Mouse (Mus musculus) gastrocnemius, postnatal 4 days (tissue): ENCODE data around the gene Tmem201. TPM values are rescaled to one million over a fixed set of nuclear protein-coding genes. Genes with fewer than 3 reads are reported as not detected.
"Not testable (repeated sequence)": the region's sequence is repeated elsewhere in the genome, so short reads cannot be mapped to it uniquely, and the experiment has no call there.

Experiments used
- DNase-seq, 2 experiments: peaks; one replicate each; pipeline ENCODE4 v3.0.0; 2021 to 2022; ENCODE audit warnings: low spot score in 2 of 2, mixed read lengths in 2 of 2
- total RNA-seq, 2 experiments: library from RNA; stranded (reverse); gene quantifications; 2 replicates each; pipeline ENCODE4 v1.2.3; 2021

Gene Tmem201
- total RNA-seq, 2 experiments from 2014 or later: 60.5 to 67.7 TPM

GRCm38 (mm10) chr4:149749663-149750015 is 11.8 kb upstream of the Tmem201 start:
- not testable (repeated sequence) for DNase-seq

GRCm38 (mm10) chr4:149749003-149749662 is 11.3 kb upstream of the Tmem201 start:
- no peak for DNase-seq

GRCm38 (mm10) chr4:149744119-149744518 is 6.3 kb upstream of the Tmem201 start:
- no peak for DNase-seq

GRCm38 (mm10) chr4:149742011-149742530 is 4.2 kb upstream of the Tmem201 start:
- no peak for DNase-seq

- no peak for DNase-seq
Measured at GRCm38 (mm10) chr4:149740301-149740700, 2.5 kb upstream of the Tmem201 start.

- no peak for DNase-seq
Measured at GRCm38 (mm10) chr4:149739478-149739877, 1.6 kb upstream of the Tmem201 start.

- peak in 1 of 2 experiments; percentile 65 for DNase-seq
Measured at GRCm38 (mm10) chr4:149736581-149736980, 1.3 kb downstream of the Tmem201 start.

- DNase-seq: no peak
Measured at GRCm38 (mm10) chr4:149735624-149736250, 2.1 kb downstream of the Tmem201 start.

- no peak for DNase-seq
Measured at GRCm38 (mm10) chr4:149734730-149735475, 2.9 kb downstream of the Tmem201 start.

- no peak for DNase-seq
Measured at GRCm38 (mm10) chr4:149734246-149734645, 3.6 kb downstream of the Tmem201 start.

- DNase-seq: no peak
Measured at GRCm38 (mm10) chr4:149733748-149734147, 4.1 kb downstream of the Tmem201 start.

- no peak for DNase-seq
Measured at GRCm38 (mm10) chr4:149732800-149733199, 5.0 kb downstream of the Tmem201 start.

- no peak for DNase-seq
Measured at GRCm38 (mm10) chr4:149732313-149732712, 5.5 kb downstream of the Tmem201 start.

GRCm38 (mm10) chr4:149730827-149731226 is 7.0 kb downstream of the Tmem201 start:
- DNase-seq: no peak

- DNase-seq: no peak
Measured at GRCm38 (mm10) chr4:149728810-149729209, 9.0 kb downstream of the Tmem201 start.

GRCm38 (mm10) chr4:149727636-149728035 is 10.2 kb downstream of the Tmem201 start:
- no peak for DNase-seq

GRCm38 (mm10) chr4:149725661-149726350 is 12.0 kb downstream of the Tmem201 start:
- DNase-seq: peak; percentile 67 to 86

GRCm38 (mm10) chr4:149724916-149725470 is 12.9 kb downstream of the Tmem201 start:
- DNase-seq: no peak

- no peak for DNase-seq
Measured at GRCm38 (mm10) chr4:149723855-149724731, 13.8 kb downstream of the Tmem201 start.

- DNase-seq: no peak
Measured at GRCm38 (mm10) chr4:149723021-149723390, 14.8 kb downstream of the Tmem201 start.
